Mouse (Mus musculus) heart, embryonic 15.5 days (tissue): ENCODE data around the gene Sema3b. TPM values are rescaled to one million over a fixed set of nuclear protein-coding genes. Genes with fewer than 3 reads are reported as not detected.

Experiments used
- ATAC-seq: fragments of 200-750 bp; cut with Nextera tagmentation; replicated peaks from 2 replicates; pipeline ENCODE4 v1.8.0; 2017; ENCODE audit warnings: low read depth, moderate TSS enrichment; ENCODE audit not compliant: insufficient number of reproducible peaks, insufficient read depth, low FRiP score
- H3K27ac ChIP-seq: fragments of 300-500 bp; sonication (generic); 2 replicates; pipeline ENCODE4 v1.5.1; 2015; ENCODE audit warnings: mild to moderate bottlenecking, inconsistent platforms
- H3K27me3 ChIP-seq: fragments of 300-500 bp; sonication (generic); 2 replicates; pipeline ENCODE4 v1.6.1; 2015; ENCODE audit warnings: inconsistent platforms
- H3K36me3 ChIP-seq: fragments of 300-500 bp; sonication (generic); 2 replicates; pipeline ENCODE4 v1.6.1; 2015; ENCODE audit warnings: mild to moderate bottlenecking, inconsistent platforms
- H3K4me1 ChIP-seq: fragments of 300-500 bp; sonication (generic); replicated peaks from 2 replicates; pipeline ENCODE4 v1.6.1; 2015; ENCODE audit warnings: inconsistent platforms
- H3K4me2 ChIP-seq: fragments of 300-500 bp; sonication (generic); 2 replicates; pipeline ENCODE4 v1.6.1; 2015; ENCODE audit warnings: inconsistent platforms, mild to moderate bottlenecking, moderate library complexity
- H3K4me3 ChIP-seq: fragments of 300-500 bp; sonication (generic); 2 replicates; pipeline ENCODE4 v1.5.1; 2015; ENCODE audit warnings: mild to moderate bottlenecking, inconsistent platforms
- H3K9ac ChIP-seq: fragments of 300-500 bp; sonication (generic); 2 replicates; pipeline ENCODE4 v1.6.1; 2015; ENCODE audit warnings: mild to moderate bottlenecking, inconsistent platforms
- H3K9me3 ChIP-seq: fragments of 300-500 bp; sonication (generic); replicated peaks from 2 replicates; pipeline ENCODE4 v1.6.1; 2016; ENCODE audit warnings: inconsistent platforms
- WGBS: fragments of 180-500 bp; shearing (Covaris S2); methylation state at CpG from one replicate; pipeline ENCODE4 v1.1.7; 2015; ENCODE audit warnings: mixed read lengths; 5-methylcytosine and 5-hydroxymethylcytosine counted together
- polyA plus RNA-seq: library from polyadenylated mRNA; unstranded; fragments of >200 nt; fragmentation: Nextera tagmentation; extraction: Ambion mirVana; gene quantifications from 2 replicates; pipeline ENCODE4 v1.2.1, GENCODE M21; 2015

Sema3b gene
- polyA plus RNA-seq, 1 experiment from 2014 or later = 9.7 TPM

DNA sequence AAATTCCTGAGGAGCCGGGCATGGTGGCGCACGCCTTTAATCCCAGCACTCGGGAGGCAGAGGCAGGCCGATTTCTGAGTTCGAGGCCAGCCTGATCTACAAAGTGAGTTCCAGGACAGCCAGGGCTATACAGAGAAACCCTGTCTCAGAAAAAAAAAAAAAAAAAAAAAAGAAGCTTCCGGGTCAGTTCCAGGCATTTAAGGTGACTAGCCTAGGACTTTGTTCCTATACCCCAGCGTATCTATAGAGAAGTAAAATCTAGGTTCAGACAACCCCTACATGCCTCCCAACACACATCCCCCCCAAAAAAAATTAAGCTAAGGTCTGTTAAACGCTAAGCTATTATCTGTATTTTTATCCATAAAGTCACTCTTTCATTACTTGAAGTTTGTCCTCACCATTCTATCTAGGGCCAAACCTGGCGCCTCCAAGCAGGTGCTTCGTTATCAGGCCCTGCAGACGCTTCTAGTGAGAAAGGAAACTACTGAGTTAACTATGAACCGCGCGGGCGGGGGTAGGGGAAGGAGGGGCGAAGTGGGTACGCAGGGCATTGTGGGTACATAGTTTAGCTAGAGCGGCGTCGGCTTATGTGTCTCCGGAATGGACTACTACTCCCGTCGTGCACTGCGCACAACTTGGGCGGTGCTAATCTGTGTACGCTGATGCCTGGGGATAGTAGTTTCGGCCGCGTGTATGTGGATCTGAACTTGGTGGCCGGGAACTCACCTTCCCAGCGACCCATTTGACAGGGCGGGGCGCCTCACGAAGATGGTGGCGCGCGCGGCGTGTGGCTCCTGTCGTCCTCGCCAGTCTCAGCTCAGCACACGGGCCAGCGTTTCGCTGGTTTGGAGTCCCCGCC is 21.8 kb downstream of the Sema3b start, which contains the start of gene Ifrd2:
TSS of gene Ifrd2 (plus strand) at position 669 of the 859 bp plus-strand sequence.
- Histone ChIP-seq H3K4me1 (peaks cover 44% of the 10 kb centered on the region), H3K27ac (peak within 1 kb of the TSS; percentile 56), H3K4me2 (peak within 1 kb of the TSS; percentile 79), H3K4me3 (peak within 1 kb of the TSS; percentile 64), H3K9me3 (no peaks in the 10 kb centered on the region), H3K36me3 (peaks cover 27% of the 10 kb centered on the region), H3K27me3 (no peaks in the 10 kb centered on the region), H3K9ac (peak within 1 kb of the TSS; percentile 62)
- 11% methylated on average over 46 of the region's 46 CpGs for WGBS
- peak; percentile 96 for ATAC-seq

GRCm38 (mm10) chr9:107586504-107586903 is 22.5 kb downstream of the Sema3b start:
- 90% methylated on average over 5 of the region's 5 CpGs for WGBS
- Histone ChIP-seq H3K4me1 (peaks cover 51% of the 10 kb centered on the region), H3K4me3 (no peak overlapping the region), H3K27me3 (no peaks in the 10 kb centered on the region), H3K27ac (no peak overlapping the region), H3K9ac (no peak overlapping the region), H3K9me3 (no peaks in the 10 kb centered on the region), H3K4me2 (peak overlapping the region; percentile 79; the same call in 1 of the 2 replicates), H3K36me3 (peaks cover 20% of the 10 kb centered on the region)
- no peak for ATAC-seq

- Histone ChIP-seq H3K4me2 (no peak overlapping the region), H3K9ac (no peak overlapping the region), H3K9me3 (no peaks in the 10 kb centered on the region), H3K27me3 (no peaks in the 10 kb centered on the region), H3K4me3 (no peak overlapping the region), H3K36me3 (peaks cover 10% of the 10 kb centered on the region), H3K4me1 (peaks cover 37% of the 10 kb centered on the region), H3K27ac (no peak overlapping the region)
- WGBS = 90% methylated on average over 14 of the region's 14 CpGs
- ATAC-seq = no peak
Observed at GRCm38 (mm10) chr9:107583174-107583573, 25.9 kb downstream of the Sema3b start.

DNA sequence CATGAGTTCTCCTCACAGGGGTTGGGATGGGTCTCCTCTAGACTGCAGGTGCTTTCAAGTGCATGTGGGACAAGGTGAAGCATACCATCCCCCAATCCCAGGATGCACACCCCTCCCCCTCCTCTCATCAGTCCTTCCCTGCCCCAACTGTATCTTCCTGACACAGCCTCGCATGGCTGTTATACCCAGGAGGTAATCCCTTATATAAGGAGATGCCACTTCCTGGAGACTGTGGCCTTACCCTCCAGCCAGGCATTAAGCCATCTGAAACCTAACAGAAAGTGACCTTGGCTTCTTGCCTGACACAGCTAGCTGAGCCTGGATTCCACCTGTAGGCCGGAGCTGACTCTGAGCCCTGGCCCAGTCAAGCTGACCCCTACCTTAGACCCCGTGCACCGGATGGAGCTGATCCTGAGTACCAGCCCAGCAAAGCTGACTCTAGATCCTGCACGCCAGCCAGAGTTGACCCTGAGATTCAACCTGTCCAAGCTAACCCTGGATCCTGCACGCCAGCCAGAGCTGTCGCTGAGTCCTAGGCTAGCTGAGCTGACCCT is 26.4 kb downstream of the Sema3b start:
- Histone ChIP-seq H3K27me3 (no peaks in the 10 kb centered on the region), H3K9ac (no peak overlapping the region)

GRCm38 (mm10) chr9:107581584-107581983 is 27.4 kb downstream of the Sema3b start:
- ATAC-seq = no peak
- Histone ChIP-seq H3K9ac (peak overlapping the region; percentile 65), H3K4me2 (peak overlapping the region; percentile 89), H3K27ac (peak overlapping the region; percentile 93; the same call in 1 of the 2 replicates), H3K36me3 (peaks cover 10% of the 10 kb centered on the region), H3K4me3 (peak overlapping the region; percentile 62), H3K9me3 (no peaks in the 10 kb centered on the region), H3K27me3 (no peaks in the 10 kb centered on the region), H3K4me1 (peaks cover 45% of the 10 kb centered on the region)
- WGBS = 68% methylated on average over 4 of the region's 4 CpGs

More for the DNA sequence above, 26.4 kb downstream of the Sema3b start:
- no peak overlapping the region for H3K27ac ChIP-seq
- H3K4me2 ChIP-seq = no peak overlapping the region
- H3K9me3 ChIP-seq = no peaks in the 10 kb centered on the region
- H3K36me3 ChIP-seq = peaks cover 10% of the 10 kb centered on the region
- peaks cover 38% of the 10 kb centered on the region for H3K4me1 ChIP-seq
- no peak for ATAC-seq
- WGBS = 90% methylated on average over 7 of the region's 7 CpGs
- no peak overlapping the region for H3K4me3 ChIP-seq

GRCm38 (mm10) chr9:107580501-107581317 is 28.3 kb downstream of the Sema3b start, which contains the start of gene Hyal3:
Gene Hyal3 (plus strand): TSS chr9:107580818.
- WGBS = under 1% methylated on average over 32 of the region's 32 CpGs
- Histone ChIP-seq H3K9ac (peak within 1 kb of the TSS; percentile 65), H3K4me2 (peak within 1 kb of the TSS; percentile 89), H3K36me3 (peaks cover 10% of the 10 kb centered on the region), H3K4me3 (peak within 1 kb of the TSS; percentile 62), H3K27ac (peak within 1 kb of the TSS; percentile 93), H3K27me3 (no peaks in the 10 kb centered on the region), H3K9me3 (no peaks in the 10 kb centered on the region), H3K4me1 (peaks cover 52% of the 10 kb centered on the region)
- peak; percentile 74 for ATAC-seq

- Histone ChIP-seq H3K4me2 (0 out of 2 replicates have a peak overlapping the region, but pooled peaks have one; percentile 89), H3K9ac (0 out of 2 replicates have a peak overlapping the region, but pooled peaks have one; percentile 14)
Observed at GRCm38 (mm10) chr9:107579023-107579900, 29.8 kb downstream of the Sema3b start.

GRCm38 (mm10) chr9:107578587-107578986 is 30.4 kb downstream of the Sema3b start, which contains the start of gene Naa80:
Gene Naa80 (plus strand): TSS chr9:107578887.
- no peaks in the 10 kb centered on the region for H3K9me3 ChIP-seq
- H3K4me1 ChIP-seq = peaks cover 54% of the 10 kb centered on the region
- no peak for ATAC-seq
- WGBS = 72% methylated on average over 3 of the region's 3 CpGs
- H3K27ac ChIP-seq = peak within 1 kb of the TSS; percentile 93
- H3K27me3 ChIP-seq = no peaks in the 10 kb centered on the region
- H3K4me2 ChIP-seq = peak within 1 kb of the TSS; percentile 89; the same call in 1 of the 2 replicates
- 0 out of 2 replicates have a peak within 1 kb of the TSS, but pooled peaks have one; percentile 14 for H3K9ac ChIP-seq
- H3K4me3 ChIP-seq = no peak within 1 kb of the TSS
- H3K36me3 ChIP-seq = peaks cover 18% of the 10 kb centered on the region

More at GRCm38 (mm10) chr9:107579023-107579900, 29.8 kb downstream of the Sema3b start:
- no peak for ATAC-seq
- no peaks in the 10 kb centered on the region for H3K9me3 ChIP-seq
- peaks cover 16% of the 10 kb centered on the region for H3K36me3 ChIP-seq
- 95% methylated on average over 14 of the region's 14 CpGs for WGBS
- no peak overlapping the region for H3K4me3 ChIP-seq
- no peaks in the 10 kb centered on the region for H3K27me3 ChIP-seq
- H3K4me1 ChIP-seq = peaks cover 54% of the 10 kb centered on the region
- peak overlapping the region; percentile 93 for H3K27ac ChIP-seq

GRCm38 (mm10) chr9:107577871-107578270 is 31.2 kb downstream of the Sema3b start:
- H3K9me3 ChIP-seq = no peaks in the 10 kb centered on the region
- no peak overlapping the region for H3K27ac ChIP-seq
- no peaks in the 10 kb centered on the region for H3K27me3 ChIP-seq
- 88% methylated on average over 10 of the region's 10 CpGs for WGBS
- peaks cover 17% of the 10 kb centered on the region for H3K36me3 ChIP-seq
- ATAC-seq = no peak
- H3K4me3 ChIP-seq = no peak overlapping the region
- H3K4me1 ChIP-seq = peaks cover 54% of the 10 kb centered on the region
- H3K9ac ChIP-seq = no peak overlapping the region
- peak overlapping the region; percentile 55; the same call in 1 of the 2 replicates for H3K4me2 ChIP-seq
